Mouse (Mus musculus): ENCODE measurements around the gene Pla2g4e. TPM values are rescaled to one million over a fixed set of nuclear protein-coding genes. Genes with fewer than 3 reads are reported as not detected.

Gene Pla2g4e
- polyA plus RNA-seq, 1 experiment from 2014 or later = 0.02 TPM

GRCm38 (mm10) chr2:120126408-120126807 is 118.7 kb downstream of the Pla2g4e start:
- Histone ChIP-seq H3K36me3 (ENCODE audit: control insufficient read depth, insufficient read depth, low read length) (no peaks in the 10 kb centered on the region), H3K9ac (ENCODE audit: low read depth, low read length) (no peak overlapping the region), H3K27ac (ENCODE audit: low read length) (no peak overlapping the region), H3K4me1 (ENCODE audit: control insufficient read depth, insufficient read depth, low read length) (peaks cover 21% of the 10 kb centered on the region), H3K27me3 (replicated peaks; ENCODE audit: control insufficient read depth, insufficient read depth, low read length) (no peaks in the 10 kb centered on the region), H3K4me3 (ENCODE audit: low read length) (no peak overlapping the region), H3K9me3 (ENCODE audit: control insufficient read depth, low read length) (no peaks in the 10 kb centered on the region), H3K4me2 (ENCODE audit: low read depth, low read length) (no peak overlapping the region)
- 87% methylated on average over 4 of the region's 4 CpGs for WGBS
- ATAC-seq = no peak

GRCm38 (mm10) chr2:120125461-120125860 is 119.7 kb downstream of the Pla2g4e start:
- Histone ChIP-seq H3K9me3 (ENCODE audit: control insufficient read depth, low read length) (no peaks in the 10 kb centered on the region), H3K4me1 (ENCODE audit: control insufficient read depth, insufficient read depth, low read length) (peaks cover 21% of the 10 kb centered on the region), H3K4me3 (ENCODE audit: low read length) (no peak overlapping the region), H3K36me3 (ENCODE audit: control insufficient read depth, insufficient read depth, low read length) (no peaks in the 10 kb centered on the region), H3K4me2 (ENCODE audit: low read depth, low read length) (no peak overlapping the region), H3K9ac (ENCODE audit: low read depth, low read length) (no peak overlapping the region), H3K27me3 (replicated peaks; ENCODE audit: control insufficient read depth, insufficient read depth, low read length) (no peaks in the 10 kb centered on the region), H3K27ac (ENCODE audit: low read length) (no peak overlapping the region)
- ATAC-seq = no peak
- WGBS = 97% methylated on average over 1 of the region's 1 CpGs

- Histone ChIP-seq H3K4me3 (ENCODE audit: low read length) (no peak overlapping the region), H3K9me3 (ENCODE audit: control insufficient read depth, low read length) (no peaks in the 10 kb centered on the region), H3K4me1 (ENCODE audit: control insufficient read depth, insufficient read depth, low read length) (peaks cover 21% of the 10 kb centered on the region), H3K36me3 (ENCODE audit: control insufficient read depth, insufficient read depth, low read length) (no peaks in the 10 kb centered on the region), H3K27ac (ENCODE audit: low read length) (no peak overlapping the region), H3K9ac (ENCODE audit: low read depth, low read length) (no peak overlapping the region), H3K4me2 (ENCODE audit: low read depth, low read length) (no peak overlapping the region), H3K27me3 (replicated peaks; ENCODE audit: control insufficient read depth, insufficient read depth, low read length) (no peaks in the 10 kb centered on the region)
- no peak for ATAC-seq
- 69% methylated on average over 2 of the region's 2 CpGs for WGBS
Observed at GRCm38 (mm10) chr2:120124946-120125345, 120.2 kb downstream of the Pla2g4e start.

GRCm38 (mm10) chr2:120124096-120124495 is 121.0 kb downstream of the Pla2g4e start:
- no peaks in the 10 kb centered on the region for H3K27me3 ChIP-seq (replicated peaks; ENCODE audit: control insufficient read depth, insufficient read depth, low read length)
- peaks cover 17% of the 10 kb centered on the region for H3K4me1 ChIP-seq (ENCODE audit: control insufficient read depth, insufficient read depth, low read length)
- no peak for ATAC-seq
- H3K27ac ChIP-seq (ENCODE audit: low read length) = no peak overlapping the region
- no peaks in the 10 kb centered on the region for H3K9me3 ChIP-seq (ENCODE audit: control insufficient read depth, low read length)
- no peak overlapping the region for H3K9ac ChIP-seq (ENCODE audit: low read depth, low read length)
- H3K4me2 ChIP-seq (ENCODE audit: low read depth, low read length) = no peak overlapping the region
- 46% methylated on average over 1 of the region's 1 CpGs for WGBS
- no peak overlapping the region for H3K4me3 ChIP-seq (ENCODE audit: low read length)
- H3K36me3 ChIP-seq (ENCODE audit: control insufficient read depth, insufficient read depth, low read length) = no peaks in the 10 kb centered on the region

- H3K4me2 ChIP-seq (ENCODE audit: low read depth, low read length) = no peak overlapping the region
- H3K27ac ChIP-seq (ENCODE audit: low read length) = no peak overlapping the region
- no peaks in the 10 kb centered on the region for H3K27me3 ChIP-seq (replicated peaks; ENCODE audit: control insufficient read depth, insufficient read depth, low read length)
- H3K4me3 ChIP-seq (ENCODE audit: low read length) = no peak overlapping the region
- H3K9ac ChIP-seq (ENCODE audit: low read depth, low read length) = no peak overlapping the region
- WGBS = 73% methylated on average over 6 of the region's 6 CpGs
- H3K36me3 ChIP-seq (ENCODE audit: control insufficient read depth, insufficient read depth, low read length) = no peaks in the 10 kb centered on the region
- H3K4me1 ChIP-seq (ENCODE audit: control insufficient read depth, insufficient read depth, low read length) = peaks cover 6% of the 10 kb centered on the region
- no peak for ATAC-seq
- H3K9me3 ChIP-seq (ENCODE audit: control insufficient read depth, low read length) = no peaks in the 10 kb centered on the region
Observed at GRCm38 (mm10) chr2:120122983-120123382, 122.2 kb downstream of the Pla2g4e start.

- no peak overlapping the region for H3K27ac ChIP-seq (ENCODE audit: low read length)
- H3K36me3 ChIP-seq (ENCODE audit: control insufficient read depth, insufficient read depth, low read length) = no peaks in the 10 kb centered on the region
- H3K4me2 ChIP-seq (ENCODE audit: low read depth, low read length) = no peak overlapping the region
- H3K9ac ChIP-seq (ENCODE audit: low read depth, low read length) = no peak overlapping the region
- no peaks in the 10 kb centered on the region for H3K27me3 ChIP-seq (replicated peaks; ENCODE audit: control insufficient read depth, insufficient read depth, low read length)
- no peak overlapping the region for H3K4me3 ChIP-seq (ENCODE audit: low read length)
- H3K4me1 ChIP-seq (ENCODE audit: control insufficient read depth, insufficient read depth, low read length) = peaks cover 7% of the 10 kb centered on the region
- no peaks in the 10 kb centered on the region for H3K9me3 ChIP-seq (ENCODE audit: control insufficient read depth, low read length)
- WGBS = 82% methylated on average over 6 of the region's 6 CpGs
- ATAC-seq = no peak
Observed at GRCm38 (mm10) chr2:120117346-120117745, 127.8 kb downstream of the Pla2g4e start.

Other genes starting within 250 kb of the Pla2g4e start
- 16.1 and 17.4 TPM in 2 replicates for gene Jmjd7, start 217.9 kb downstream of the Pla2g4e start, polyA plus RNA-seq (2015; fragmentation: Nextera tagmentation; extraction: Ambion mirVana)
- 2.4 and 3.8 TPM in 2 replicates for gene Gm28042, start 217.8 kb downstream of the Pla2g4e start, polyA plus RNA-seq (2015; fragmentation: Nextera tagmentation; extraction: Ambion mirVana)
- gene Pla2g4b, start 211.9 kb downstream of the Pla2g4e start, polyA plus RNA-seq (2015; fragmentation: Nextera tagmentation; extraction: Ambion mirVana) = 0.49 and 0.94 TPM in 2 replicates
- 46.0 and 51.7 TPM in 2 replicates for gene Ehd4, start 90.7 kb downstream of the Pla2g4e start, polyA plus RNA-seq (2015; fragmentation: Nextera tagmentation; extraction: Ambion mirVana)
- gene Pla2g4d, start 43.9 kb upstream of the Pla2g4e start, polyA plus RNA-seq (2015; fragmentation: Nextera tagmentation; extraction: Ambion mirVana) = 0.06 TPM in 1 of 2 replicates, not detected in the other
- gene Pla2g4f, start 68.8 kb upstream of the Pla2g4e start, polyA plus RNA-seq (2015; fragmentation: Nextera tagmentation; extraction: Ambion mirVana) = 0.64 and 0.70 TPM in 2 replicates
- 18.1 and 20.9 TPM in 2 replicates for gene Vps39, start 107.8 kb upstream of the Pla2g4e start, polyA plus RNA-seq (2015; fragmentation: Nextera tagmentation; extraction: Ambion mirVana)
- gene Ganc, start 158.6 kb upstream of the Pla2g4e start, polyA plus RNA-seq (2015; fragmentation: Nextera tagmentation; extraction: Ambion mirVana) = 8.8 and 10.3 TPM in 2 replicates
- 7.3 and 8.6 TPM in 2 replicates for gene Tmem87a, start 158.8 kb upstream of the Pla2g4e start, polyA plus RNA-seq (2015; fragmentation: Nextera tagmentation; extraction: Ambion mirVana)
- 0.77 and 0.92 TPM in 2 replicates for gene Capn3, start 210.7 kb upstream of the Pla2g4e start, polyA plus RNA-seq (2015; fragmentation: Nextera tagmentation; extraction: Ambion mirVana)

Measured in intestine, embryonic 16.5 days (tissue).